Mouse (Mus musculus) lung, adult 2 months (tissue): ENCODE measurements around the gene Prrx1. TPM values are rescaled to one million over a fixed set of nuclear protein-coding genes. Genes with fewer than 3 reads are reported as not detected.

Experiments used
- DNase-seq: peaks from one replicate; pipeline ENCODE4 v3.0.0; 2022
- H3K4me1 ChIP-seq: fragments of 200-500 bp; 2 replicates; pipeline ENCODE4 v1.6.1; 2011; ENCODE audit warnings: low read length; ENCODE audit not compliant: control insufficient read depth, insufficient read depth
- H3K4me3 ChIP-seq: fragments of 200-500 bp; replicated peaks from 2 replicates; pipeline ENCODE3; 2011; ENCODE audit warnings: low read depth, mild to moderate bottlenecking, control low read depth, low read length; ENCODE audit errors: extremely low read depth
- CTCF ChIP-seq: fragments of 200-500 bp; IDR thresholded peaks from 2 replicates; pipeline ENCODE4 v1.5.1; 2011; ENCODE audit warnings: mild to moderate bottlenecking, low read length, control low read depth; ENCODE audit not compliant: insufficient read depth
- POLR2A ChIP-seq: fragments of 200-500 bp; IDR thresholded peaks from 2 replicates; pipeline ENCODE4 v1.6.1; 2011; ENCODE audit warnings: low read depth, mild to moderate bottlenecking, control low read depth, low read length, borderline replicate concordance; ENCODE audit errors: extremely low read depth
- WGBS: fragments of 180-500 bp; shearing (Covaris S2); methylation state at CpG from one replicate; pipeline ENCODE4 v1.1.7; 2018; 5-methylcytosine and 5-hydroxymethylcytosine counted together
- polyA plus RNA-seq: library from polyadenylated mRNA; depleted of rRNA; stranded (reverse); fragments of >200 nt; gene quantifications from 2 replicates; pipeline ENCODE4 v1.2.3, GENCODE M21; 2012; rRNA removed

Prrx1 gene
- polyA plus RNA-seq, 1 experiment: 6.4 TPM

- DNase-seq: no peak
- Histone ChIP-seq H3K4me1 (no peaks in the 10 kb centered on the region), H3K4me3 (no peak overlapping the region)
- 68% methylated on average over 4 of the region's 4 CpGs for WGBS
- no peak for TF ChIP-seq CTCF
- TF ChIP-seq POLR2A: no peak
These were observed 74.6 kb downstream of the Prrx1 start for GRCm38 (mm10) chr1:163238950-163239349.

GRCm38 (mm10) chr1:163231230-163231629 lies 82.3 kb downstream of the Prrx1 start:
- TF ChIP-seq CTCF (no peak), POLR2A (no peak)
- DNase-seq: no peak
- 58% methylated on average over 3 of the region's 3 CpGs for WGBS
- H3K4me3 ChIP-seq: no peak overlapping the region
- no peaks in the 10 kb centered on the region for H3K4me1 ChIP-seq

- no peak overlapping the region for H3K4me3 ChIP-seq
- 84% methylated on average over 4 of the region's 4 CpGs for WGBS
- DNase-seq: no peak
- H3K4me1 ChIP-seq: no peaks in the 10 kb centered on the region
- TF ChIP-seq POLR2A (no peak), CTCF (no peak)
These were observed 87.2 kb downstream of the Prrx1 start for GRCm38 (mm10) chr1:163226271-163226670.

GRCm38 (mm10) chr1:163221767-163222166 lies 91.7 kb downstream of the Prrx1 start:
- Histone ChIP-seq H3K4me3 (no peak overlapping the region), H3K4me1 (no peaks in the 10 kb centered on the region)
- no peak for TF ChIP-seq CTCF
- TF ChIP-seq POLR2A: no peak
- 71% methylated on average over 1 of the region's 1 CpGs for WGBS
- no peak for DNase-seq

- Histone ChIP-seq H3K4me3 (no peak overlapping the region), H3K4me1 (no peaks in the 10 kb centered on the region)
- 64% methylated on average over 14 of the region's 14 CpGs for WGBS
- DNase-seq: no peak
- TF ChIP-seq POLR2A (no peak), CTCF (no peak)
These were observed 104.3 kb downstream of the Prrx1 start for GRCm38 (mm10) chr1:163208919-163209867.

GRCm38 (mm10) chr1:163198767-163199166 lies 114.7 kb downstream of the Prrx1 start:
- H3K4me3 ChIP-seq: no peak overlapping the region
- WGBS: 52% methylated on average over 2 of the region's 2 CpGs
- H3K4me1 ChIP-seq: no peaks in the 10 kb centered on the region
- TF ChIP-seq CTCF (no peak), POLR2A (no peak)
- no peak for DNase-seq

- no peak for DNase-seq
- 50% methylated on average over 4 of the region's 4 CpGs for WGBS
- H3K4me1 ChIP-seq: no peaks in the 10 kb centered on the region
- no peak for TF ChIP-seq POLR2A
- TF ChIP-seq CTCF: no peak
- no peak overlapping the region for H3K4me3 ChIP-seq
These were observed 115.5 kb downstream of the Prrx1 start for GRCm38 (mm10) chr1:163198059-163198458.

Other genes with a start within 250 kb of the Prrx1 start
- gene Mroh9, start 228.0 kb downstream of the Prrx1 start, polyA plus RNA-seq: not detected in 2 replicates
- gene Gorab, start 90.0 kb upstream of the Prrx1 start, polyA plus RNA-seq: 1.1 and 2.1 TPM in 2 replicates